Mouse (Mus musculus) forebrain, embryonic 13.5 days (tissue): ENCODE results near the gene Tox4. TPM values are rescaled to one million over a fixed set of nuclear protein-coding genes. Genes with fewer than 3 reads are reported as not detected.

ENCODE experiments used
- ATAC-seq: fragments of 200-750 bp; cut with Nextera tagmentation; 2 replicates; pipeline ENCODE4 v1.8.0; 2017
- H3K27ac ChIP-seq: fragments of 300-500 bp; sonication (generic); 2 replicates; pipeline ENCODE4 v1.5.1; 2015; ENCODE audit warnings: inconsistent platforms, mild to moderate bottlenecking, moderate library complexity
- H3K27me3 ChIP-seq: fragments of 300-500 bp; sonication (generic); 2 replicates; pipeline ENCODE4 v1.6.1; 2015; ENCODE audit warnings: mild to moderate bottlenecking, inconsistent platforms
- H3K36me3 ChIP-seq: fragments of 300-500 bp; sonication (generic); 2 replicates; pipeline ENCODE4 v1.6.1; 2015; ENCODE audit warnings: mild to moderate bottlenecking, inconsistent platforms; ENCODE audit not compliant: poor library complexity, severe bottlenecking
- H3K4me1 ChIP-seq: fragments of 300-500 bp; sonication (generic); 2 replicates; pipeline ENCODE4 v1.6.1; 2015; ENCODE audit warnings: inconsistent platforms
- H3K4me2 ChIP-seq: fragments of 300-500 bp; sonication (generic); 2 replicates; pipeline ENCODE4 v1.6.1; 2015; ENCODE audit warnings: inconsistent platforms, mild to moderate bottlenecking, moderate library complexity
- H3K4me3 ChIP-seq: fragments of 300-500 bp; sonication (generic); 2 replicates; pipeline ENCODE4 v1.5.1; 2015; ENCODE audit warnings: mild to moderate bottlenecking, inconsistent platforms
- H3K9ac ChIP-seq: fragments of 300-500 bp; sonication (generic); 2 replicates; pipeline ENCODE4 v1.6.1; 2015; ENCODE audit warnings: mild to moderate bottlenecking, inconsistent platforms
- H3K9me3 ChIP-seq: fragments of 300-500 bp; sonication (generic); replicated peaks from 2 replicates; pipeline ENCODE4 v1.6.1; 2016; ENCODE audit warnings: inconsistent platforms
- WGBS: fragments of 180-500 bp; shearing (Covaris S2); methylation state at CpG from one replicate; pipeline ENCODE4 v1.1.7; 2015; 5-methylcytosine and 5-hydroxymethylcytosine counted together
- polyA plus RNA-seq: library from polyadenylated mRNA; unstranded; fragments of >200 nt; fragmentation: Nextera tagmentation; extraction: Ambion mirVana; gene quantifications from 2 replicates; pipeline ENCODE4 v1.2.1, GENCODE M21; 2015

Tox4 gene
- polyA plus RNA-seq, 1 experiment from 2014 or later: 53.2 TPM

DNA sequence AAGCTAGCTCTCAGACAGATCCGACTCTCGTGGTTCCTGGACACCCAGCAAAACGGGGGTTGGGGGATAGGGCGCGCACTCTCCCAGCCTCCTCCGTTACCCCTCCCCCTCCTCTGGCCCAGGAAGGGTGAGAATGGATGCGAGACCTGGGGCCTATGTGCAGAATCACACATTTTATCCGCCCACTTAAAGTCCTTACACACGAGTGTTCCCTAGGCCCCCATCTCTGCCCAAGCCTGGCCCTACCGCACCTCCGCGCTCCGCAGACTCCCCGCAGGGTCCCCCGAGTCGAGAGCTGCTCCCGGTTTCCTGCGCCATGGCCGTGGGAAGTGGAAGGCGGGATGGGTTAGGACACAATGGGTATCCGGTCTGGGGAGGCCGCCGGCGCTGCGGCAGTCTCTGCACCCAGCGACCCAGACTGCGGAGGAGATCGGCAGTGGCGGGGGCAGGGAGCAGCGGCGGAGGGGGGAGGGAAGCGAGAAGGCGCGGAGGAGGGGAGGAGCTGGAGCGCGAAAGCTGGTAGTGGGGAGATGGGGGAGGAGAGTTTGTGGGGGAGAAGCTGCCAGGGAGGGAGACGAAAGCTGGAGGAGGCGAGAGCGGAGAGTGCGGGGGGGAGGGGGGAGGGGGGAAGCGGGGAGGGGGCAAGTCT lies 37.0 kb downstream of the Tox4 start:
- no peaks in the 10 kb centered on the region for H3K9me3 ChIP-seq
- peak; percentile 88 for ATAC-seq
- H3K36me3 ChIP-seq: peaks cover 44% of the 10 kb centered on the region
- WGBS: under 1% methylated on average over 33 of the region's 41 CpGs
- peaks cover 60% of the 10 kb centered on the region for H3K4me1 ChIP-seq
- H3K27ac ChIP-seq: peak overlapping the region; percentile 94
- H3K9ac ChIP-seq: peak overlapping the region; percentile 91
- H3K27me3 ChIP-seq: no peaks in the 10 kb centered on the region
- H3K4me2 ChIP-seq: peak overlapping the region; percentile 91
- peak overlapping the region; percentile 69 for H3K4me3 ChIP-seq

DNA sequence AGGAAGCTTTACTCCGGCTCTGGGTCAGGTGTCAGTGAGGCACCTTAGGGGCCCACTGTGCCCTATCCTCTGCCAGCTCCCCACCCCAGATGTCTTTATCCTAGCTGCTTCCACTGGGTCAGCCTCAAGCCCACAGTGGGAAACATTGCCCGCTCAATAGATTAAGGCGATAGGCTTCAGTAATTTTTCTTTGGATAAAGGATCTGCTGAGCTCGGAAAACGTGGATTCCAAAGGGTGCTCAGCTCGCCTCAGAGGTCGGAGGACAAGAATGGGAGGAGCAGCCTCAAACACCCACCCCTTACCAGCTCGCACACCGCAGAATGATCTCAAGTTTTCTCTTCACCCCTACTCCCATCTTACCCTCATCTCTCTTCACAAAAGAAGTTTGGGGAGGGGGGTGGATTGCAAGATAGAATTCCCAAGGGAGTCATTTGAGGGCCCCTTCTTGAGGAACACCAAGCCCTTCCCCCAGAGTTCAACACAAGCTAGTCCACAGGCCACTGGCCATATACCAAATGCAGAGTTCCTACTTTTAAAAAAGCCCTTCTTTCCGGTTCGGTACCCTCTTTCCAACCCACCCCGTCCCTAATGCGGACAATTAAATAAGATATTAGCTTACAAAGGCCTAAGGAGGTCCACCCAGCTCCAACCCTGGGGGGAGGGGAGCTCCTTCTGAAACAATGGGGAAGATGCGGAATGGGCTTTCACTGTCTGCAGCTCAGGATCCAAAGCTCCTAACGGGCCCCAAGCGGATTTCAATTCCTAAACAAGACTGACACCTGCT lies 37.7 kb downstream of the Tox4 start:
- H3K27ac ChIP-seq: peak overlapping the region; percentile 94
- H3K9me3 ChIP-seq: no peaks in the 10 kb centered on the region
- H3K4me3 ChIP-seq: peak overlapping the region; percentile 69
- H3K27me3 ChIP-seq: no peaks in the 10 kb centered on the region
- ATAC-seq: peak; percentile 75
- peaks cover 37% of the 10 kb centered on the region for H3K36me3 ChIP-seq
- H3K4me1 ChIP-seq: peaks cover 53% of the 10 kb centered on the region
- WGBS: 2% methylated on average over 16 of the region's 16 CpGs
- H3K9ac ChIP-seq: peak overlapping the region; percentile 91
- H3K4me2 ChIP-seq: peak overlapping the region; percentile 91

DNA sequence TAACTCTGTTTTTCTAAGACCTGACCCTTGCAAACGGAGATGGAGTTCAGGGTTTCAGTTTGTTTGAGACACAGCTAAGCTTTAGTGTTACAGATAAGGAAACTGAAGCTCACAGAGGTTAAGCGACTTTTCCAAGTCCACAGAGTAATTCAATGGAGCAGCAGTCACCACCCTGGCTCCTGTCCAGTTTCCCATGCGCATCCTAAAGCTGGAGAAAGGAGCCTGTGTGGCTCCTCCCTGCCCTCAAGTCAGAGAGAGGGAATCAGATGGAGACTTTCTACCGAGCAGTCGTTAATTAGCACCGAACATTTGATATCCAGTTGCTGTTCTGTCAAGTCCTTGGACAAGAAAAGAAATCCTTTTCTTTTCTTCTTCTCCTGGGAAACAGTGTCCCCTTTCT lies 40.4 kb downstream of the Tox4 start:
- Histone ChIP-seq H3K4me2 (no peak overlapping the region), H3K36me3 (peaks cover 10% of the 10 kb centered on the region), H3K4me1 (peaks cover 26% of the 10 kb centered on the region), H3K4me3 (no peak overlapping the region), H3K27me3 (no peaks in the 10 kb centered on the region), H3K9ac (no peak overlapping the region), H3K9me3 (no peaks in the 10 kb centered on the region), H3K27ac (no peak overlapping the region; the same call in 1 of the 2 replicates)
- no peak for ATAC-seq
- WGBS: 49% methylated on average over 6 of the region's 6 CpGs

DNA sequence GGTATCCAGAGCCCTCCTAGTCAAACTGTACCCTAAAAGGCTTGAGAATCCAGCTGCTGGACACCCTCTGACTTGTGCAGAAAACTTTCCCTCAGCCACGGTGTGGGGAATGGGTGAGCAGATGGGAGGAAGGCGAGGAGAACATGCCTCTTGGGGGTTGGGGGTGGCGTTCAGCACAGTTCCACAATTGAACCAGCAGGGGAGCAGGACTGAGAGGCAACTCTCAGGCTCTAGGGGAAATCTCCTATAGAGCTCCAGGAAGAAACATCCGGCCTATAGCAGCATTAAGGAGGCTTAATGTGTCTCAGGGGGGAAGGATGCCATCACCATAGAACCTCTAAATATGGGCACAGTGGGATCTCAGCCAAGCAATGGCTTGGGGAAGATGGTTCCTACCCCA lies 46.9 kb downstream of the Tox4 start:
- H3K4me2 ChIP-seq: peak overlapping the region; percentile 79
- no peaks in the 10 kb centered on the region for H3K36me3 ChIP-seq
- WGBS: under 1% methylated on average over 4 of the region's 4 CpGs
- no peaks in the 10 kb centered on the region for H3K9me3 ChIP-seq
- peak; percentile 51; the same call in 1 of the 2 replicates for ATAC-seq
- H3K27me3 ChIP-seq: no peaks in the 10 kb centered on the region
- H3K4me3 ChIP-seq: peak overlapping the region; percentile 60
- 0 out of 2 replicates have a peak overlapping the region, but pooled peaks have one; percentile 5 for H3K27ac ChIP-seq
- H3K4me1 ChIP-seq: peaks cover 44% of the 10 kb centered on the region
- H3K9ac ChIP-seq: 0 out of 2 replicates have a peak overlapping the region, but pooled peaks have one; percentile 77

DNA sequence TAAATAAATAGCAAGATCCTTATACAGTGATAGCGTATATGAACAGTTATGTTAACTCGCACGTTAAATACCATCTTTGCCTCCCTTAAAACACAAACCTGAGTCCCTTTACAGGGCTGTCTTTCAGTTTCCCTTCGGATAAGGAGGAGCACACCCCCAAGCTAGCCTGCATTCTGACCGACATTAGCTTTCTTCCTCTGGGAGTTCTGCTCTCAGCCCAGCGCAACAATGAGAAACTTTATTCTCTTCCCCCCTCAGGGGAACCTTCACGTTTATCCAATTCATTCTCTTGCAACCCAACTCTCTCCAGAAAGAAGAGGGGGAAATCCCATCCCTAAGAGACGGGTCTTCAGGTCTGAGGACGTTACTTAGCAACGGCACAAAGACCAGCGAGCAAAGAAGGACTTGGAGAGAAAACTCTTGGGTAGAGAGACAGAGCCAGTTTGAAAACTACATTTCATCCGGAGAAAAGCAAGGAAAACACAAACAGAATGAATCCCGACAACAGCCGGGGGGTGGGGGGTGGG lies 48.5 kb downstream of the Tox4 start:
- Histone ChIP-seq H3K4me3 (peak overlapping the region; percentile 60), H3K27me3 (no peaks in the 10 kb centered on the region), H3K4me2 (peak overlapping the region; percentile 79), H3K4me1 (peaks cover 57% of the 10 kb centered on the region), H3K36me3 (no peaks in the 10 kb centered on the region), H3K9me3 (no peaks in the 10 kb centered on the region), H3K9ac (peak overlapping the region; percentile 77), H3K27ac (peak overlapping the region; percentile 81)
- ATAC-seq: peak; percentile 57
- under 1% methylated on average over 14 of the region's 14 CpGs for WGBS

DNA sequence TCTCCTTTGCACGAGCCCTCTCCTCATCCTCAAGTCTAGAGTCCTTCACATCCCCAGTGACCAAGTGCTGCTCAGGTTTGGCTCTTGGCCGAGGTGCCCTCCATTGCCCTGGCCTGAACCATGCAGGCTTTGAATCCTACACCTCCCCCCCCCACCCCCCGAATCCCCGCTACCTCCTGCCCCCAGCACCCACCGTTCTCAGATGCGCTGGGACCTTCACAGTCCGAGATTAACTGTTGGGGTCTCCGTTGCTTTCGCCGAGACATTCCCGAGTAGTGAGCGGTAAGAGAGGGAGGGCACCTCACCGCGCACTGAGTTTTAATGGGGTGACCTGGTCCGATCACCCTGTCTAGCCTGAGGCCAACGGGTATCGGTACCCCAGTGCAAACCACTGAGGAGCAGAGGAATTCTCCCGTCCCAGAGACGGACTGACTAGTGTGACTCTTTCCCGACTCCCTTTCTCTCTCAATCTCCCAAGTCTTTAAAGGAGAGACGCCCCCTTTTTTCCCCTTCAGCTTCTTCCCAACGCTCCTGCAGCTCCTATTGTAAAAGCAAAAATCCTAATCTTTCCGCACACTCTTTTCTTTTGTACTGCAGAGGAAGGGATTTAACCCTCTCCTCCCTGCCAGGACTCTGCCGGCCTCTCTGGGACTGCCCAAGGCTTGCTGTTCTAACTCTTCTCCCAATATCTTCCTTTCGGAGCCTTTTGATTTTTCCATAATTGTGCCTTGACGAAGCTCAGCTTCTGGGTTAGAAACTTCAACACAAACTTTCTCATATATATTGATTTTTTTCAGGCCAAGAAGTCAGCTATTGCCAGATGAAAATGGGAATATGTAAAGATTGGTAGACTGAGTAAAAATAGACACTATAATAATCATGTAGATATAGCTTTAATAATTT lies 49.2 kb downstream of the Tox4 start, which contains the start of gene Sall2:
Gene Sall2 (minus strand): TSS at position 853 of the 903 bp plus-strand sequence.
- H3K4me2 ChIP-seq: peak within 1 kb of the TSS; percentile 79
- H3K27me3 ChIP-seq: no peaks in the 10 kb centered on the region
- H3K4me3 ChIP-seq: peak within 1 kb of the TSS; percentile 60
- under 1% methylated on average over 26 of the region's 26 CpGs for whole genome bisulfite sequencing
- H3K27ac ChIP-seq: peak within 1 kb of the TSS; percentile 81
- H3K4me1 ChIP-seq: peaks cover 57% of the 10 kb centered on the region
- H3K9ac ChIP-seq: peak within 1 kb of the TSS; percentile 77
- H3K36me3 ChIP-seq: no peaks in the 10 kb centered on the region
- H3K9me3 ChIP-seq: no peaks in the 10 kb centered on the region
- ATAC-seq: peak; percentile 65

DNA sequence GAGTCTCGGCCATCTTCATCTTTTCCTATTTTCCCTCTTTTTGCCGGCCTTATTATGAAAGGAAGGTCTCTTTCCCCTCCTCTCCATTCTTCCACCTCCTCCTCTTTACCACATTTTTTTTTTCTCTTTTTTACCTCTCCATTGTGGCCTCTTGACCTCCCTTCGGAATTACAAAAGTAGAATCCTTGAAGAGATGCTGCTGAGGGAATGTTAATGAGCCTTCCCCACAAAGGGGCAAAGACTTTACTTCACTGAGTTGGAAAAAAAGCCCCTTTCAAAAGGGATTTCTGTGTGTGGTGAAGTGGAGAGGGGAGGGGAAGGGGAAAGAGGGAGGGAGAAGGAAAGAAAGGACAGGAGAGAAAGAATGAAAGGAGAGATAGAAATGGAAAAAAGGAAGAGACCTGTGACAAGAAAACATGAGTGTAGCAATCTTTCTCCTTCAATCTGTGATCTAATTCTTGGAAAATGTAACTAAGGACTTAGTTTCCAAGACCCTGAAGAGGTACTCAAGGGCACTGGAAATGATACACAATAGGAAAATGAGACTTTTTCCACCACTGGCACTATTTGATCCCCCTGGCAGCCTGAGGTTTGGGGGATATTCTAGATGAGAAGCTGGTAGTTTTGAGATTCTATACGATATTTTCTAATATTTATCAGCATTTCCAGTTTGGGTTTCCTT lies 52.3 kb downstream of the Tox4 start:
- Histone ChIP-seq H3K27ac (peak overlapping the region; percentile 65), H3K27me3 (no peaks in the 10 kb centered on the region), H3K4me3 (no peak overlapping the region), H3K4me1 (peaks cover 48% of the 10 kb centered on the region), H3K9ac (no peak overlapping the region; the same call in 1 of the 2 replicates), H3K9me3 (no peaks in the 10 kb centered on the region), H3K36me3 (no peaks in the 10 kb centered on the region), H3K4me2 (peak overlapping the region; percentile 32)
- ATAC-seq: no peak
- WGBS: 4% methylated on average over 4 of the region's 4 CpGs

DNA sequence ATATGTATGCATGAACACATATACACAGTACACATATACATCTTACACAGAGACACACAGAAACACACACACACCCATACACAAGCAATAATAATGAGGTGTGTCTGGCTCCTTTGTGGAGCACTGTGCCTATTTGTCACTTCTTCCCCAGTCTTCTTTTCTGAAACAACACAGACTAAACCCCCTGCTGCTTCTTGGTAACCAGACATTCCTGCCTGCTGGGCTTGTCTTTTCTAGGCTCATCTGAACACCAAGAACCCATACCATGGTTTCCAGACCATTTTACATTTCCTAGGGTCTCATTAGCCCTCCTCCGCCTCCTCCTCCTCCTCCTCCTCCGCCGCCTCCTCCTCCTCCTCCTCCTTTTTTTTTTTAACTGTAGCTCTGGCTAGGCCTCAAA lies 53.2 kb downstream of the Tox4 start:
- 25% methylated on average over 1 of the region's 3 CpGs for WGBS
- no peak overlapping the region for H3K4me2 ChIP-seq

DNA sequence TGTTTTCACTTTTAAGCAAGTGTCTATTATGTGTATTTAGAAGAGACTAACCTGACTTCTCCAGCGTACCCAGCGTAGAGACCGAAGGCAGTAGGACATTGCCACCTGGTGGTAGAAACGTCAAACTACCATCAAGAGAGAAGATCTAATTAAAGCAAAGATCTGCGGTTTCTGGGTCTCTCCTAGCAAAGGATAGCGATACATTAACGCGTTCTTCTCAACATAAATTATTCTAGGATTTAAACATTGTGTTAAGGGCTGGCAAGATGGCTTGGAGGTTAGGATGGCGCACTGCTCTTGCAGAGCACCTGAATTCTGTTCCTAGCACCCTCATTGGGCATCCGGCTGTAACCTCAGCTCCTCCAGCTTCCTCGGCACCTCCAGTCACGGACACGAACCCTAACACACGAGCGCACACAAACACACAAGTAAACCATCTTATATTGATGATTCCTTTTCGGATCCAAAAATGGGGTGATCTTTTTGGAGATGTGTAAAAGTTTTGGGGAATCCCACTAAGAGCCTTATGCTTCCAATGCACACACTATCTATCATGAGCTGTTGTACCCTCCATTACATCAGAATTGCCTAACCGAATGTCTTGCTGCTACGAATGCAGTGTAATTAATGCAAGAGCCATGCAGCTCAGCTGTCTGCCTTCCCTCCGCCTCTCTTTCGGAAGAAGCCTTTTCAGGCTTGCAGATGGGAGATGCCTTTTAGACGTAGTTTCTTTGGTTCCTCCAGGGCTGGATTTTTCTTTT lies 60.0 kb downstream of the Tox4 start:
- no peak overlapping the region for H3K27ac ChIP-seq
- peak overlapping the region; percentile 53 for H3K9ac ChIP-seq

More for the DNA sequence above, 53.2 kb downstream of the Tox4 start:
- peaks cover 39% of the 10 kb centered on the region for H3K4me1 ChIP-seq
- no peaks in the 10 kb centered on the region for H3K36me3 ChIP-seq
- H3K9me3 ChIP-seq: no peaks in the 10 kb centered on the region
- no peak for ATAC-seq
- H3K27me3 ChIP-seq: no peaks in the 10 kb centered on the region
- H3K4me3 ChIP-seq: no peak overlapping the region
- no peak overlapping the region for H3K9ac ChIP-seq
- peak overlapping the region; percentile 65; the same call in 1 of the 2 replicates for H3K27ac ChIP-seq

DNA sequence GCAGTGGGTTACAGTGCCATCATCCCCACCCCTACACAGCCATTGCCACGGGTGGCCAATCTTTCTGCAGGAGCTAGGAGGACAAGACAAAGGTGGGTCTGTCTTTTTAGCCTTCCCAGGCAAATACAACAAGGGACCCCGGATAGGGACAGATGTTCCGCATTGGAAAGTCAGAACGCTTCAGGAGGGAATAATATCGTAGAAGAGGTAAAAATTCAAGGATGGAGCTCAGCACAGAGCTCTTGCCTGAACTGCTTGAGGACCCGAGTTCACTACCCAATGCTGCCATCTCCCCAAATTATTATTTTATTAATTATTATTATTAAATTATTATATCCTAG lies 60.5 kb downstream of the Tox4 start:
- Histone ChIP-seq H3K4me3 (no peak overlapping the region), H3K9ac (no peak overlapping the region), H3K4me2 (peak overlapping the region; percentile 54; the same call in 1 of the 2 replicates), H3K4me1 (no peaks in the 10 kb centered on the region), H3K36me3 (no peaks in the 10 kb centered on the region), H3K27me3 (no peaks in the 10 kb centered on the region), H3K27ac (no peak overlapping the region), H3K9me3 (0 out of 2 replicates have a peak, but pooled peaks cover 2% of the 10 kb centered on the region)
- 78% methylated on average over 6 of the region's 6 CpGs for WGBS
- ATAC-seq: 0 out of 2 replicates have a peak, but pooled peaks have one; percentile 1

More for the DNA sequence above, 60.0 kb downstream of the Tox4 start:
- ATAC-seq: peak; percentile 80
- Histone ChIP-seq H3K4me3 (peak overlapping the region; percentile 28), H3K9me3 (no peaks in the 10 kb centered on the region), H3K4me2 (peak overlapping the region; percentile 54), H3K4me1 (no peaks in the 10 kb centered on the region), H3K27me3 (no peaks in the 10 kb centered on the region), H3K36me3 (no peaks in the 10 kb centered on the region)
- WGBS: 31% methylated on average over 21 of the region's 21 CpGs
